Mouse (Mus musculus) hindbrain, embryonic 14.5 days (tissue): ENCODE data around the gene Thap8. TPM values are rescaled to one million over a fixed set of nuclear protein-coding genes. Genes with fewer than 3 reads are reported as not detected.
A peak's percentile ranks its signal among the peaks of the same experiment; 100 is the strongest.

Source experiments
- ATAC-seq: fragments of 200-750 bp; cut with Nextera tagmentation; 2 replicates; pipeline ENCODE4 v1.8.0; 2017; ENCODE audit warnings: moderate number of reproducible peaks, mild to moderate bottlenecking, moderate TSS enrichment, moderate library complexity; ENCODE audit not compliant: low FRiP score
- DNase-seq: peaks from one replicate; pipeline ENCODE4 v3.0.0-alpha.2; 2015; ENCODE audit warnings: low spot score
- H3K27ac ChIP-seq: fragments of 300-500 bp; sonication (generic); 2 replicates; pipeline ENCODE4 v1.5.1; 2014; ENCODE audit warnings: mild to moderate bottlenecking, moderate library complexity
- H3K27me3 ChIP-seq: fragments of 300-500 bp; sonication (generic); 2 replicates; pipeline ENCODE4 v1.6.1; 2014; ENCODE audit warnings: mild to moderate bottlenecking, low read length, mixed read lengths; ENCODE audit not compliant: control insufficient read depth, insufficient read depth
- H3K36me3 ChIP-seq: fragments of 300-500 bp; sonication (generic); replicated peaks from 2 replicates; pipeline ENCODE4 v1.6.1; 2014; ENCODE audit not compliant: control insufficient read depth, insufficient read depth
- H3K4me1 ChIP-seq: fragments of 300-500 bp; sonication (generic); replicated peaks from 2 replicates; pipeline ENCODE4 v1.6.1; 2014; ENCODE audit warnings: antibody characterized with exemption, low read length, mixed read lengths; ENCODE audit not compliant: control insufficient read depth, insufficient read depth
- H3K4me2 ChIP-seq: fragments of 300-500 bp; sonication (generic); replicated peaks from 2 replicates; pipeline ENCODE4 v1.6.1; 2014; ENCODE audit warnings: mild to moderate bottlenecking, moderate library complexity
- H3K4me3 ChIP-seq: fragments of 300-500 bp; sonication (generic); replicated peaks from 2 replicates; pipeline ENCODE4 v1.5.1; 2014; ENCODE audit warnings: mild to moderate bottlenecking, low read length
- H3K9ac ChIP-seq: fragments of 300-500 bp; sonication (generic); 2 replicates; pipeline ENCODE4 v1.6.1; 2014
- H3K9me3 ChIP-seq: fragments of 300-500 bp; sonication (generic); 2 replicates; pipeline ENCODE4 v1.6.1; 2016; ENCODE audit warnings: low read length; ENCODE audit not compliant: control insufficient read depth
- WGBS: fragments of 180-500 bp; shearing (Covaris S2); extraction: QIAGEN DNeasy Blood & Tissue Kit; methylation state at CpG from one replicate; pipeline ENCODE4 v1.1.7; 2014; 5-methylcytosine and 5-hydroxymethylcytosine counted together
- polyA plus RNA-seq: library from polyadenylated mRNA; unstranded; fragments of >200 nt; fragmentation: Nextera tagmentation; extraction: Ambion mirVana; gene quantifications from 2 replicates; pipeline ENCODE4 v1.2.1, GENCODE M21; 2014

Gene Thap8
- polyA plus RNA-seq, 1 experiment from 2014 or later, result 0.43 TPM

DNA sequence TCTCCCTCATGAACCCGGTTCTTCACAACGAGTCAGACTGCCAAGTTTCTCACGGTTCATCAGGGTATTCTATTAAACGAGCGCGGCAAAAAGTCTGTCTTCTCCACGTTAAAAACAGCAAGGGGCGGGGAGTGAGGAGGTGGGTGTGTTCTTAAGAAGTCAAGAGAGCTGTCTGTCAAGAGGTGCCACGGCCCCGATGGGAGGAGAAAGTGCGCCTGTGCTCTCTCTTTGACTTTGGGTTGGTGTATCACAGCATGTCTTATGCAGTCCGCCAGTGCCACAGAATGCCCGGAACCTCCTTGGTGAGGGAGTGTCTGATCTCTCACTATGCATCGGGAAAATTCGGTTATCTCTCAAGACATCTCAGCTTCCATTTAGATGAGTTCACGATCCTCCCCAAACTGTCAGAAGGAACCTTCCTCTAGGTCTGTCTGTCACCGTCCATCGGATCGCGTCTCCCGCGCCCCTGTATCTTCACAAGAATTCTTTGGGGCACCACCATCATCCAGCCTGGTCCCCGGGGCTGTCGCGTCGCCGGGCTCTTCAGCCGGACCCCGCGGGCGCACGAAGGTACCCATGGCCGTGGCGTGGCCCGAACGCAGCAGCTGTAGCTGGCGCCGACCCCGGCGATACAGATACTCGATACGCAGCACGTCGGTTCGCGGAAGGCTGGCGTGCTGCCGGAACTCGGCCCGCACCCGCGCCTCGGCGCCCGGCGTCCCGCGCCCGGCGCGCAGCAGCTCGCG is 41.8 kb downstream of the Thap8 start, which contains the start of gene E130208F15Rik:
E130208F15Rik (plus strand) TSS at position 202 of the 746 bp plus-strand sequence.
- ATAC-seq, result peak; percentile 63; the same call in 1 of the 2 replicates
- Histone ChIP-seq H3K9me3 (no peaks in the 10 kb centered on the region), H3K27me3 (no peaks in the 10 kb centered on the region), H3K4me3 (peak within 1 kb of the TSS; percentile 75), H3K4me2 (peak within 1 kb of the TSS; percentile 85), H3K27ac (peak within 1 kb of the TSS; percentile 78), H3K9ac (peak within 1 kb of the TSS; percentile 87), H3K36me3 (no peaks in the 10 kb centered on the region; the same call in 1 of the 2 replicates), H3K4me1 (peaks cover 18% of the 10 kb centered on the region)
- WGBS, result under 1% methylated on average over 58 of the region's 63 CpGs
- peak; percentile 33 for DNase-seq

DNA sequence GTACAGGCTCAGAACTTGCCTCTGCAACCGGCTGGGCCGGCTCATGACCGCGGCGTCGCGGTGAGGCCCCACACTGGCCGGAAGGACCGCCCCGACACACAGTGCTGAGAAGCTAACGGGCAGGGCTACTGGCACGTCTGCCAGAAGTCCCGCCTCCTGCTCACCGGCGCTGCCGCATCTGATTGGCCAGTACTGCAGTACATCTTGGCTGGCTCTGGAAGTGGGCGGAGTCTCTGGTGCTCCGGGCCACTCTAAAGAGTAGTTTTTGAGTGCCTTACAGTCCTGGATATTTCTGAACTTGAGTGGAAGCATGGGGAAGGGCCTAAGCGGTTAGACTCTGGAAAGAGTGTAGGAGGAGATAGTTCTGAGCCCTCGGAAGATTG is 42.4 kb downstream of the Thap8 start:
- ATAC-seq, result peak; percentile 99
- H3K4me2 ChIP-seq, result peak overlapping the region; percentile 85
- H3K27me3 ChIP-seq, result no peaks in the 10 kb centered on the region
- WGBS, result under 1% methylated on average over 18 of the region's 20 CpGs
- H3K9me3 ChIP-seq, result no peaks in the 10 kb centered on the region
- peaks cover 18% of the 10 kb centered on the region for H3K4me1 ChIP-seq
- DNase-seq, result peak; percentile 94
- H3K9ac ChIP-seq, result peak overlapping the region; percentile 87
- H3K27ac ChIP-seq, result peak overlapping the region; percentile 78
- H3K4me3 ChIP-seq, result peak overlapping the region; percentile 75
- H3K36me3 ChIP-seq, result no peaks in the 10 kb centered on the region; the same call in 1 of the 2 replicates

DNA sequence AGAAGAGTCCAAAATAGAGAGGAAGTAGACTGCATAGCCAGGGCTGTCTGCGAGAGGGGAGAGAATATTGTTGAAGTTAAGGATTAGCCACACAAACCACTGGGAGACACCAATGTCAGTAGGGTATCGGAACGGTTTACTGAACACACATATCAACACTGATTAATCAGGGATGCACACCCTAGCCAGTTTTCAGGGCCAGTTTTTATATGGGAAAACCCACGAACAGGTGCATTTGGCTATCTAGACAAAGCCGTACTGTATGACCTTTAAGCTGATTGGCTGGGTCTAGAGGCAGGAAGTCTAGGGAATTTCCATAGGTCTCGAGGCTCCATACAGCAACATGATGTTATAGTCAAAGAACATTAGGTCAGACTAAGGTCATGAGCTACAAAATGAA is 43.0 kb downstream of the Thap8 start:
- no peaks in the 10 kb centered on the region for H3K36me3 ChIP-seq
- 36% methylated on average over 6 of the region's 6 CpGs for WGBS
- peak overlapping the region; percentile 85 for H3K4me2 ChIP-seq
- peaks cover 18% of the 10 kb centered on the region for H3K4me1 ChIP-seq
- peak overlapping the region; percentile 75 for H3K4me3 ChIP-seq
- no peaks in the 10 kb centered on the region for H3K27me3 ChIP-seq
- DNase-seq (no peak), ATAC-seq (no peak)
- H3K9ac ChIP-seq, result peak overlapping the region; percentile 87
- no peak overlapping the region for H3K27ac ChIP-seq
- no peaks in the 10 kb centered on the region for H3K9me3 ChIP-seq

DNA sequence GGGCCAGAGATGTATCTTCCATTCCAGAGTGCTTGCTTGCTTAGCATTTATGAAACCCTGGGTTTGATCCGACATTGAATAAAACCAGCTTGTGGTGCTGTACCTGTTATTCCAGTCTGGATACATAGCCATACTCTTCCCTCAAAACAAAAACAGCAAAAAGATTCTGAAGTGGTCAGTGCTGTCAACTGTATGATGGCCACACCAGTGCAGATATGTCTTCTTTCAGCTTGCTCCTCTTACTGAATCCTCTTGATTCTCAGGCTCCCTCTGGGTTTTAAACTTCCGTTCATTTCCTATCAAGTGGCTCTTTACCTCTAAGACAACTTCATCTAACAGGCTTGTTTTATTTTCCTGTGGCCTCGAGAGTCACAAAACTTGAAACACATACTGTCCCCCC is 43.9 kb downstream of the Thap8 start, which contains the start of gene Sdhaf1:
Sdhaf1 (minus strand) TSS at position 101 of the 400 bp plus-strand sequence.
- no peak for ATAC-seq
- no peaks in the 10 kb centered on the region for H3K9me3 ChIP-seq
- WGBS, result 83% methylated on average over 3 of the region's 3 CpGs
- H3K4me1 ChIP-seq, result peaks cover 18% of the 10 kb centered on the region
- no peak within 1 kb of the TSS for H3K27ac ChIP-seq
- H3K9ac ChIP-seq, result peak within 1 kb of the TSS; percentile 87
- H3K4me2 ChIP-seq, result peak within 1 kb of the TSS; percentile 85
- H3K36me3 ChIP-seq, result no peaks in the 10 kb centered on the region
- DNase-seq, result no peak
- H3K27me3 ChIP-seq, result no peaks in the 10 kb centered on the region
- peak within 1 kb of the TSS; percentile 75 for H3K4me3 ChIP-seq

DNA sequence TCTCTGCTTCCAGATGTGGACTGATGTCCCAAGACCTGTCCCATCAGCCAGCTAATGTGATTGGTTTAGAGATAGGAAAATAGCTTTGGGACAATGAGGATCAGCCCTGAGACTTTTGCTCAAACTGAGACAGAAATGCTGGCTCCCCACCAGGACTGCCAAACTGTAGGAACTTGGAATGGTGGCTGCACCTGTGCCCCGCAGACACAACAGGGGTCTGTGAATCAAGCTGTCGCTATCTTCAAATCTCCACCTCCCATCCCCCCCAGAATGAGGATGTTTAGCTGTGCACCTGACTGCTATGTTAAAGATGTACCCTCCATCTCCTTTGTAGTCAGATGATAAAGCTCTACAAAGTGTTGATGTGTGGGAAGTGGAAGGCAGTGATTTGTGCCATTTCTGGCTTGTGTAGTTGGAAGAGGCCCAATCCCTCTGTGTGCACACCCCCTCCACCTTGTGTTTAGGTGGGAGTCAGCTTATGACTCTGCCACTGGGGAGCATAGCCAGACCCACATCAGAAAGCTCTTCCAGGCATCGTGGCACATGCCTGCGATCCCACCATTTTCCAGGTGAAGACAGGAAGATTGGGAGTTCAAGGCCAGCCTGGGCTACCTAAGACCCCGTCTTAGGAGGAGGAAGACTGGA is 44.5 kb downstream of the Thap8 start:
- ATAC-seq, result no peak
- peaks cover 18% of the 10 kb centered on the region for H3K4me1 ChIP-seq
- 83% methylated on average over 5 of the region's 5 CpGs for WGBS
- H3K9ac ChIP-seq, result no peak overlapping the region
- H3K9me3 ChIP-seq, result no peaks in the 10 kb centered on the region
- H3K36me3 ChIP-seq, result no peaks in the 10 kb centered on the region
- no peak overlapping the region for H3K4me3 ChIP-seq
- H3K27me3 ChIP-seq, result no peaks in the 10 kb centered on the region
- no peak overlapping the region for H3K4me2 ChIP-seq
- no peak overlapping the region for H3K27ac ChIP-seq
- DNase-seq, result no peak

DNA sequence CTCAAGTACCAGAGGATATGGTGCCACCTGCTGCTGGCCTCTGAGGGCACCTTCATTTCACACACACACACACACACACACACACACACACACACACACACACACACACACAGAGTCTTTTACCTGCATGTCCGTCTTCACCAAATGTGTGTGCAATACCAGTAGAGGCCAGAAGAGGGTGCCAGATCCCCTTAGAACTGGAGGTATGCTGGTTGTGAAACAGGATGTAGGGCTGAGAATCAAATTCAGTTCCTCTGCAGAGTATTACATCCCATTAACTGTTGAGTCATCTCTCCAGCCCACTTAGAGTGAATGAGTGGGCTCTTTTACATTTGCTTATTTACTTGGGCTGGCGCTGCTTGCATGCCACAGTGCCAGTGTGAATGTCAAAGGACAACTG is 45.5 kb downstream of the Thap8 start:
- H3K36me3 ChIP-seq, result no peaks in the 10 kb centered on the region
- no peak overlapping the region for H3K9ac ChIP-seq
- no peak overlapping the region for H3K4me3 ChIP-seq
- peaks cover 18% of the 10 kb centered on the region for H3K4me1 ChIP-seq
- no peaks in the 10 kb centered on the region for H3K27me3 ChIP-seq
- 44% methylated on average over 2 of the region's 2 CpGs for WGBS
- ATAC-seq, result no peak
- no peak overlapping the region for H3K4me2 ChIP-seq
- no peak overlapping the region for H3K27ac ChIP-seq
- no peak for DNase-seq
- no peaks in the 10 kb centered on the region for H3K9me3 ChIP-seq

DNA sequence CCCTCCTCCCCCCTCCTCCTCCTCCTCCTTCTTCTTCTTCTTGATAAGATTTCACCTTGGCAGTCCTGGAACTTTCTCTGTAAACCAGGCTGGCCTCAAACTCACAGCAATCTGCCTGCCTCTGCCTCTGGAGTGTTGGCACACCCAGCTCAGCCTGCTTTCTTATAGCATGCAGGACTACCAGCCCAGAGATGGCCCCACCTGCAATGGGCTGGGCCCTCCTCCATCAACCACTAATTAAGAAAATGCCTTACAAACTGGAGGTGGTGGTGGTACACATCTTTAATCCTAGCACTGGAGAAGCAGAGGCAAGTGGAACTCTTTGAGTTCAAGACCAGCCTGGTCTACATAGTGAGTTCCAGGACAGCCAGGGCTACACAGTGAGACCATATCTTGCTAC is 46.5 kb downstream of the Thap8 start:
- Histone ChIP-seq H3K36me3 (no peaks in the 10 kb centered on the region), H3K4me3 (no peak overlapping the region), H3K27me3 (no peaks in the 10 kb centered on the region), H3K9me3 (no peaks in the 10 kb centered on the region), H3K9ac (no peak overlapping the region), H3K4me1 (peaks cover 9% of the 10 kb centered on the region), H3K27ac (no peak overlapping the region), H3K4me2 (no peak overlapping the region)
- ATAC-seq (no peak), DNase-seq (no peak)

DNA sequence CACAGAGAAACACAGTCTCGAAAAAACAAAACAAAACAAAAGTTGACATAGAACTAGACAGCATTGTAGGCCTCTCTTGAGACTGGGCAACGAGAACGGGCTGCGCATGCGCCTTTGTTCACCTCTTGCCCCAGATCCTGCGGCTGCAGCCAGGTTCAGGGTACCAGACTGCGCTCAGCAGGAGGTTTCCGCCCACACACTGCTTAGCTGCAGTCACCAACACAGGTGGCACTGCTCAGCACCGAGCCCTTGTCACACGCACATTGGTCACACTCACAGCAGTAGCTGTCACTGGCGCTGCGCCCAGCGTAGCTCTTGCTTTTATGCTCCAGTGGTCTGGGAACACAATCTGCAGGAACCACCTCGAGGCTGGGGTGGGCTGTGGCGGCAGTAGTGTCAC is 47.2 kb downstream of the Thap8 start:
- Histone ChIP-seq H3K9me3 (no peaks in the 10 kb centered on the region), H3K4me3 (no peak overlapping the region), H3K27ac (no peak overlapping the region), H3K36me3 (no peaks in the 10 kb centered on the region), H3K27me3 (no peaks in the 10 kb centered on the region), H3K4me2 (no peak overlapping the region), H3K9ac (no peak overlapping the region), H3K4me1 (peaks cover 10% of the 10 kb centered on the region; the same call in 1 of the 2 replicates)
- ATAC-seq (no peak), DNase-seq (no peak)
- 46% methylated on average over 15 of the region's 15 CpGs for WGBS

DNA sequence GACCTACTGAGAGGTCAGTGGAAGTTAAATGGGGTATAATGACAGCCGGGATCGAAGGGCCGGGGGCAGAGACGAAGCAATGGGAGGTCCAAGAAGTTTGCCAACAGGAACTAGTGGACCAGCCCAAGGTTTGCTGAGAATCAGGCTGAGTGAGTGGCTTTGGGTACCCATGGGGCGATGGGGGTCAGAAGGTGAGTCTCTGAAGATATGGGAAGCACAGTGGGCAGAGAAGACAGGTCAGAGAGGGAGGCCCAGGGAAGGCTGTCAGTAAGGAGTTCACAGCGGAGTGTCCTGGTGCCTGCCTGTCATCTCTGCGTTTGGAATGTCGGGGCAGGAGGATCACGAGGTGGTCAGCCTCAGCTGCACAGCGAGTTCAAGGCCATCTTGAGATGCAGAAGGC is 48.5 kb downstream of the Thap8 start:
- ATAC-seq, result no peak
- Histone ChIP-seq H3K4me1 (peaks cover 5% of the 10 kb centered on the region; the same call in 1 of the 2 replicates), H3K27me3 (no peaks in the 10 kb centered on the region), H3K4me2 (no peak overlapping the region), H3K27ac (no peak overlapping the region), H3K36me3 (no peaks in the 10 kb centered on the region), H3K9ac (no peak overlapping the region), H3K9me3 (no peaks in the 10 kb centered on the region), H3K4me3 (no peak overlapping the region)
- WGBS, result 56% methylated on average over 10 of the region's 10 CpGs
- no peak for DNase-seq
